Mouse (Mus musculus) lung, embryonic 15.5 days (tissue): ENCODE measurements around the gene Sntg2. TPM values are rescaled to one million over a fixed set of nuclear protein-coding genes. Genes with fewer than 3 reads are reported as not detected.

ENCODE experiments used
- ATAC-seq: fragments of 200-750 bp; cut with Nextera tagmentation; 2 replicates; pipeline ENCODE4 v1.8.0; 2017; ENCODE audit warnings: moderate number of reproducible peaks, borderline replicate concordance; ENCODE audit not compliant: low FRiP score, low TSS enrichment; ENCODE audit errors: extremely low read depth
- H3K27ac ChIP-seq: fragments of 300-500 bp; sonication (generic); 2 replicates; pipeline ENCODE4 v1.5.1; 2015; ENCODE audit warnings: moderate library complexity, mild to moderate bottlenecking, inconsistent platforms
- H3K27me3 ChIP-seq: fragments of 300-500 bp; sonication (generic); 2 replicates; pipeline ENCODE4 v1.6.1; 2015; ENCODE audit warnings: inconsistent platforms
- H3K36me3 ChIP-seq: fragments of 300-500 bp; sonication (generic); 2 replicates; pipeline ENCODE4 v1.6.1; 2015; ENCODE audit warnings: inconsistent platforms
- H3K4me1 ChIP-seq: fragments of 300-500 bp; sonication (generic); 2 replicates; pipeline ENCODE4 v1.6.1; 2015; ENCODE audit warnings: inconsistent platforms
- H3K4me2 ChIP-seq: fragments of 300-500 bp; sonication (generic); 2 replicates; pipeline ENCODE4 v1.6.1; 2015; ENCODE audit warnings: inconsistent platforms, mild to moderate bottlenecking, moderate library complexity
- H3K4me3 ChIP-seq: fragments of 300-500 bp; sonication (generic); 2 replicates; pipeline ENCODE4 v1.5.1; 2015; ENCODE audit warnings: mild to moderate bottlenecking, inconsistent platforms
- H3K9ac ChIP-seq: fragments of 300-500 bp; sonication (generic); 2 replicates; pipeline ENCODE4 v1.6.1; 2015; ENCODE audit warnings: inconsistent platforms
- H3K9me3 ChIP-seq: fragments of 300-500 bp; sonication (generic); 2 replicates; pipeline ENCODE4 v1.6.1; 2016; ENCODE audit warnings: inconsistent platforms
- WGBS: fragments of 180-500 bp; shearing (Covaris S2); methylation state at CpG from one replicate; pipeline ENCODE4 v1.1.7; 2015; 5-methylcytosine and 5-hydroxymethylcytosine counted together
- polyA plus RNA-seq: library from polyadenylated mRNA; unstranded; fragments of >200 nt; fragmentation: Nextera tagmentation; extraction: Ambion mirVana; gene quantifications from 2 replicates; pipeline ENCODE4 v1.2.1, GENCODE M21; 2015

Sntg2 gene
- polyA plus RNA-seq, result 12.2 and 14.4 TPM in 2 replicates

DNA sequence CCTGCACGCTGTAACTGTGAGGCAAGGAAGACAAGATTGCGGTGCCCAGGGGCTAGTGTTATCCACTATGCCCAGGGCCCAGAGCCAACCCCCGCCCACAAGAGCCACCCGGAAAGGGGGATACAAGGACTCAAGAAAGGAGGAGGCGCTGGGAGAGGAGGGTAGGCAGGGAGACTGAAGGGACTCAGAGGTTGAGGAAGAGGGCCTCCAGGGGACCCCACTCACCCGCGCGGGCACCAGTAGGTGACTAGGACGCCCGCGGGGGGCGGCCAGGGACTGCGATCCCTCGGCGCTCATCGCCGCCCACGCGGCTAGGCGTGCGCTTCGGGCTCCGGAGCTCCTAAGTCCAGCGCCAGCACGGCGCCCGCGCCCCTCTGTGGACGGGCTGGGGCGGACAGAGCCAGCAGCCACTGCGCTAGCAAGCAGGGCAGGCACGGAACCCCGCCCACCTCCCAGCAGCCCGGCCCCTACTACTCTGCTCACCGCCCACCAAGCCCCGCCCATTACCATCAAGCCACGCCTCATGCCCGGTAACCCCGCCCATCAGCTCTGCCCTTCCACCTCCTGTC lies at the start of gene Sntg2:
Gene Sntg2, minus strand, starts transcription at position 443 of the 569 bp plus-strand sequence.
- no peaks in the 10 kb centered on the region for H3K9me3 ChIP-seq
- H3K27me3 ChIP-seq, result no peaks in the 10 kb centered on the region
- no peaks in the 10 kb centered on the region for H3K36me3 ChIP-seq
- H3K4me1 ChIP-seq, result peaks cover 6% of the 10 kb centered on the region; the same call in 1 of the 2 replicates
- 0 out of 2 replicates have a peak within 1 kb of the TSS, but pooled peaks have one; percentile 7 for H3K27ac ChIP-seq
- H3K4me3 ChIP-seq, result peak within 1 kb of the TSS; percentile 54
- WGBS, result 0% methylated on average over 35 of the region's 39 CpGs
- peak within 1 kb of the TSS; percentile 49 for H3K9ac ChIP-seq
- peak within 1 kb of the TSS; percentile 96 for H3K4me2 ChIP-seq
- ATAC-seq, result peak; percentile 97

DNA sequence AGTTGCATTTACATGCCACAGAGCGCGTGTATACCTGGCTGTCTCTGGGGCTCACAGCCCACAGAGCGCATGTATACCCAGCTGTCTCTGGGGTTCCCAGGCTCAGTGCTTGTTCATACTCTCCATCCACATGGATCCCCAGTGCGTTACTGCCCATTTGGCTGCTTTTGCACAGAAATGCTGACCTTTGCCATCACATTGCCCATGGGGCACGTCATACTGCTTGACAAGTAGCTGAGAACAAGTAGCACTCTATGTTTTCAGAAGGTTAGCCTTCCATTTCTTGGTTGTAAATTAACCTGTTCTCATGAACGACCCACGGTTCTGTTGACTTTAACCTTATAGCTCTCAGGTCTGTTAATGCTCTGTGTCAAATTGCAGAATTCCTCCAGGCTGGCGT lies 43.4 kb upstream of the Sntg2 start:
- Histone ChIP-seq H3K27me3 (no peaks in the 10 kb centered on the region), H3K36me3 (no peaks in the 10 kb centered on the region), H3K4me1 (no peaks in the 10 kb centered on the region), H3K4me3 (no peak overlapping the region), H3K9ac (no peak overlapping the region), H3K9me3 (no peaks in the 10 kb centered on the region), H3K4me2 (no peak overlapping the region), H3K27ac (no peak overlapping the region)
- 61% methylated on average over 8 of the region's 8 CpGs for WGBS
- ATAC-seq, result no peak

DNA sequence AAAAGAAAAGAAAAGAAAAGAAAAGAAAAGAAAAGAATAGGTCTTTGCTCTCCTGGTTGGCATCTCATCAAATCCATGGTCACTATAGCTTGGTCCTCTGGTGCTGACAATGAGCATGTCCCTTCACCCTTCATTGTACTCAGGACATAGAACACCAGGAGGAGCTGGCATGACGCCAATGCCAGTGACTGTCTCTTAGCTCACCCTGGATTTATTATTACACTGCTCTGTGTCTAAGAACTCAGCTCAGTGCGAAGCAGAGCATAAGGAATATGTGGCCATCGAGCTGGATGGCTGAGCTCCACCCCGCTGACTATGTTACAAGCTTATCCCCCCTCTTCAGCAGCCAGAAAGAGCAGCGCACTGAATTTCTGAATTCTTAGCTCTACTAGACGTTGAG lies 42.8 kb upstream of the Sntg2 start:
- Histone ChIP-seq H3K27me3 (no peaks in the 10 kb centered on the region), H3K36me3 (no peaks in the 10 kb centered on the region), H3K9ac (no peak overlapping the region), H3K4me1 (no peaks in the 10 kb centered on the region), H3K4me2 (no peak overlapping the region), H3K27ac (no peak overlapping the region), H3K9me3 (no peaks in the 10 kb centered on the region), H3K4me3 (no peak overlapping the region)
- WGBS, result 39% methylated on average over 6 of the region's 6 CpGs
- ATAC-seq, result no peak

- no peak overlapping the region for H3K27ac ChIP-seq
- no peaks in the 10 kb centered on the region for H3K4me1 ChIP-seq
- no peak for ATAC-seq
- H3K36me3 ChIP-seq, result no peaks in the 10 kb centered on the region
- no peaks in the 10 kb centered on the region for H3K9me3 ChIP-seq
- H3K27me3 ChIP-seq, result no peaks in the 10 kb centered on the region
- H3K4me3 ChIP-seq, result no peak overlapping the region
- H3K9ac ChIP-seq, result no peak overlapping the region
- no peak overlapping the region for H3K4me2 ChIP-seq
Observed at GRCm38 (mm10) chr12:30402651-30403050, 29.5 kb upstream of the Sntg2 start.

GRCm38 (mm10) chr12:30400531-30400930 lies 27.4 kb upstream of the Sntg2 start:
- no peaks in the 10 kb centered on the region for H3K4me1 ChIP-seq
- no peaks in the 10 kb centered on the region for H3K36me3 ChIP-seq
- no peak overlapping the region for H3K4me3 ChIP-seq
- no peaks in the 10 kb centered on the region for H3K27me3 ChIP-seq
- no peaks in the 10 kb centered on the region for H3K9me3 ChIP-seq
- no peak overlapping the region for H3K27ac ChIP-seq
- H3K4me2 ChIP-seq, result no peak overlapping the region
- WGBS, result 83% methylated on average over 2 of the region's 2 CpGs
- no peak for ATAC-seq
- H3K9ac ChIP-seq, result no peak overlapping the region

DNA sequence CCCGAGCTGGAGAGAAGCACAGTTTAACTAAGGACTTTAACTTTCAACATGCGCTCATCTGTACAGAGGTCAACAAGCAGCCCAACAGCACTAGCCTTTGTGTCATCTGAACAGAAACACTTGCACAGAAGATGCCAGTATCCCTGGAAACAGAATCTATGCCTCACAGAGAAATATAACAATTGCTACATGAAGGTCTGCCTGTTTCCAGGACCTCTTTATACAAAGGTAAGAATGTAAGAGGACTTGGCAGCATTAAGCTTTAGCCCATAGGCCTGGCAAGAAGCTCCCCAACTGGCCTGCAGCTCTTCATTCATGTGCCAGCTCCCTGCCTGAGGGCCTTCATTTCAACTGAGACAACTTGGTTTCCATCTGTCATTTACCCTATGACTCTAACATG lies 26.9 kb upstream of the Sntg2 start:
- no peak overlapping the region for H3K27ac ChIP-seq
- WGBS, result 68% methylated on average over 2 of the region's 2 CpGs
- H3K9me3 ChIP-seq, result no peaks in the 10 kb centered on the region
- ATAC-seq, result no peak
- no peaks in the 10 kb centered on the region for H3K4me1 ChIP-seq
- no peak overlapping the region for H3K4me3 ChIP-seq
- H3K36me3 ChIP-seq, result no peaks in the 10 kb centered on the region
- H3K27me3 ChIP-seq, result no peaks in the 10 kb centered on the region
- no peak overlapping the region for H3K4me2 ChIP-seq
- no peak overlapping the region for H3K9ac ChIP-seq

DNA sequence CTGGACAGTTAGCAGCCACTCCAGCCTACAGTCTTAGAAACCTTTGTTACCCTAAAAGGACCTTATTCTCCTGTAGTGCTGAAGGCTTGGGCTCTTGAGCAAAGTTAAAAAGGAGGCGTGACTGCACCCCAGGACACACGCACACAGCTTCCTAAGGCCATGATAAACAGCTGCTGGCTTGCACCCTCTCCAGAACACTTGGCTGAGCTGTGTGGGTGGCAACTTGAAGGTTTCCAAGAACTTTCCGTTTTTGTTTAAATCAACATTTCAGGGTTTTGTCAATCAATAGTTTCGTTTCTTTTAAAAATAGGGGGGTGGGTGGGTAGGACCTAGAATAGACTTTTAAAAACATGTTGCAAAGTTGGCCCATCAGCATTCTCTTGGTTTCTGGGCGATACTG lies 882 bp downstream of the Sntg2 start:
- 0 out of 2 replicates have a peak overlapping the region, but pooled peaks have one; percentile 7 for H3K27ac ChIP-seq
- no peak for ATAC-seq
- peak overlapping the region; percentile 49; the same call in 1 of the 2 replicates for H3K9ac ChIP-seq
- H3K4me1 ChIP-seq, result peaks cover 6% of the 10 kb centered on the region; the same call in 1 of the 2 replicates
- whole genome bisulfite sequencing, result 28% methylated on average over 5 of the region's 5 CpGs
- no peaks in the 10 kb centered on the region for H3K36me3 ChIP-seq
- H3K9me3 ChIP-seq, result no peaks in the 10 kb centered on the region
- no peaks in the 10 kb centered on the region for H3K27me3 ChIP-seq
- peak overlapping the region; percentile 96 for H3K4me2 ChIP-seq
- peak overlapping the region; percentile 54 for H3K4me3 ChIP-seq

DNA sequence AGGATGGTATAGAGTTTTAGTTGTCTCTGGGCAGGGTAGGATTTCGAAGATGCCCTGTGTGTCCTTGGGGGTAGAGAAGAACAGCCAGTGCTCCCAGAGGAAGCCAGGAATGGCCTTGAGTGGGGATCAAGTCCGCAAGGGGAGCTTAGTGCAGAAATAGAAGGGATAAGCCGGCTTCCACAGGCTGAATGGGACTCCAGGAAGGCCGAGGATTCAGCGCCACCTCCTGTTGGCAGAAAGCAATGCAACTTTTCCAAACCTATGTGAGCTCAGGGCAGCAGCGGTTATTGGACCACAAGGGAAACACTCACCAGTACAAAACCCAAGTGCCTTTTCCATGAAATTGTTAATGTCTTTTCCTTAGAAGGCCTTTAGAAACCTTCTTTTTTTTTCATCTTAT lies 3.4 kb downstream of the Sntg2 start:
- Histone ChIP-seq H3K9me3 (no peaks in the 10 kb centered on the region), H3K27ac (no peak overlapping the region), H3K27me3 (no peaks in the 10 kb centered on the region), H3K4me2 (no peak overlapping the region), H3K4me3 (no peak overlapping the region), H3K36me3 (no peaks in the 10 kb centered on the region), H3K9ac (no peak overlapping the region), H3K4me1 (peaks cover 6% of the 10 kb centered on the region; the same call in 1 of the 2 replicates)
- no peak for ATAC-seq
- WGBS, result 10% methylated on average over 6 of the region's 6 CpGs

DNA sequence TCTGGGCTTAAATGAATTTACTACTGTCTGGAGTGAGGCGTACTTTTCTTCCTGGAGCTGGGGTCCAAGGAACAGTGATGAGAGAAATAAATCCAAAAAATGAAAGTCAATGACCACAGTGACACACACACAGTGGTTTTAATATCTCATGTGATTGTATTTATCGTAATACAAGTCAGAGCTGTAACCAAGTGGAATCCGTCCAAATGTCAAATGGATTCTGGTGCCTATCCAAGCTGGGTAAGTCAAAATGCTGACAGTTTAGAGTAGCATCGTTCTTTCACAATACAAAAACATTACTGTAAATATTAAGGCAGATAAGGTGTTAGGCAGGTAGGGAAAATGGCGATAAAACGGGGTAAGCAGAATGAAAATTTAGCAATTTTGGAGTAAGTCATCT lies 4.0 kb downstream of the Sntg2 start:
- Histone ChIP-seq H3K9ac (no peak overlapping the region), H3K27ac (no peak overlapping the region), H3K27me3 (no peaks in the 10 kb centered on the region), H3K36me3 (no peaks in the 10 kb centered on the region), H3K9me3 (no peaks in the 10 kb centered on the region), H3K4me2 (no peak overlapping the region), H3K4me1 (peaks cover 6% of the 10 kb centered on the region; the same call in 1 of the 2 replicates), H3K4me3 (no peak overlapping the region)
- WGBS, result 73% methylated on average over 6 of the region's 6 CpGs
- ATAC-seq, result no peak

DNA sequence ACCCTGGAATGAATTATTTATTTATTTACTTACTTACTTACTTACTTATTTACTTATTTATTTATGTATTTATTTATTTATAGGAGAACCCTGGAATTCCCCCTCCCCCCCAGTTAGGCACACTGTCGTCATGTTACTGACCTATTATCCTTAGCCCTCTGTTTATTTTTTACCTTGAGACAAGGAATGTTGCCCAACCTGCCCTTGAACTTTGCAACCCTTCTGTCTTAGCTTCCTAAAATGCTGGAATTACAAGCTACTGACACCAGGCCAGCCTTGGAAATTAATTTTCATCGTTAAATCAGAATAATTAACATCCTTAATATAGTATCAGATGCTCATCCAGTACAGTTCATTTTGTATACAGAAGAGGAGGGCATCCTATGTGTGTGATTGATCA lies 10.9 kb downstream of the Sntg2 start:
- no peak overlapping the region for H3K4me3 ChIP-seq
- H3K27me3 ChIP-seq, result no peaks in the 10 kb centered on the region
- no peaks in the 10 kb centered on the region for H3K9me3 ChIP-seq
- no peak for ATAC-seq
- H3K36me3 ChIP-seq, result no peaks in the 10 kb centered on the region
- H3K4me1 ChIP-seq, result no peaks in the 10 kb centered on the region
- H3K9ac ChIP-seq, result no peak overlapping the region
- no peak overlapping the region for H3K4me2 ChIP-seq
- no peak overlapping the region for H3K27ac ChIP-seq
- 65% methylated on average over 2 of the region's 2 CpGs for WGBS

DNA sequence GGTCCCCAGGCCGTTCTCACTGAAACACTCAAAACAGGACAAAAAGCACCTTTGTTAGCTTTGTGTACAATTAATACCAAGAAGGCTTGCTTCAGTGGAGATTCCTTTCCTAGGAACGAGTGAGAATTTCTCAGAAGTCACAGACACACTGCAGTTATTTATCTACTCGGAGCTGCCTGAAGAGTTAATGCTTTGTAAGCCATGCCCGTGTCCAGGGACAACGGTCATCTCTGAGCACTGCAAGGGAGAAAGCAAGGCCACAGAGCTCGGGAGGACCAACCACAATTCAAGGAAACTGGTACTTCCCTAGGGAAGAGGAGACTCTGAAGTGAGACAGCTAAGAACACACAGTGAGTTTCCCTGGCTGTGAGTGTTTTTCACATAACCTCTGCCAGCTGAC lies 15.5 kb downstream of the Sntg2 start:
- Histone ChIP-seq H3K27me3 (no peaks in the 10 kb centered on the region), H3K27ac (no peak overlapping the region), H3K4me1 (no peaks in the 10 kb centered on the region), H3K4me3 (no peak overlapping the region), H3K36me3 (no peaks in the 10 kb centered on the region), H3K9ac (no peak overlapping the region), H3K4me2 (no peak overlapping the region), H3K9me3 (no peaks in the 10 kb centered on the region)
- ATAC-seq, result no peak
- WGBS, result 46% methylated on average over 6 of the region's 6 CpGs

DNA sequence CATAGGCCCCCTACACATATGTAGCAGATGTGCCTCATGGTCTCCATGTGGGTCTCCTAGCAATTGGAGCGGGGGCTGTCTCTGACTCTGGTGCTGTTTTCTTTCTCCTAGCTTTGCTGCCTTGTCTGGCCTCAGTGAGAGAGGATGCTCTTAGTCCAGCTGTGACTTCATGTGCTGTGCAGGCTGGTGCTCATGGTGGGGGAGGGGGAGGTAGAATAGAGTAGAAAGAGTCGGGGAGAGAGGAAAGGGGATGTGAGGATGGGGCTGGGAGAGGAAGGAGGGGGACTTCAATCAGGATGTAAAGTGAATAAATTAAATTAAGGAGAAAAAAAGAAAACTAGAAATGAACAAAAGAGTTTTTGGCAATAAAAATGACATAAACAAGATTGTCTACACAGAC lies 20.8 kb downstream of the Sntg2 start:
- WGBS, result 54% methylated on average over 2 of the region's 2 CpGs
- H3K4me2 ChIP-seq, result no peak overlapping the region
- H3K27me3 ChIP-seq, result no peaks in the 10 kb centered on the region
- no peak for ATAC-seq
- H3K9ac ChIP-seq, result no peak overlapping the region
- no peaks in the 10 kb centered on the region for H3K4me1 ChIP-seq
- H3K4me3 ChIP-seq, result no peak overlapping the region
- no peak overlapping the region for H3K27ac ChIP-seq
- no peaks in the 10 kb centered on the region for H3K36me3 ChIP-seq
- H3K9me3 ChIP-seq, result no peaks in the 10 kb centered on the region

DNA sequence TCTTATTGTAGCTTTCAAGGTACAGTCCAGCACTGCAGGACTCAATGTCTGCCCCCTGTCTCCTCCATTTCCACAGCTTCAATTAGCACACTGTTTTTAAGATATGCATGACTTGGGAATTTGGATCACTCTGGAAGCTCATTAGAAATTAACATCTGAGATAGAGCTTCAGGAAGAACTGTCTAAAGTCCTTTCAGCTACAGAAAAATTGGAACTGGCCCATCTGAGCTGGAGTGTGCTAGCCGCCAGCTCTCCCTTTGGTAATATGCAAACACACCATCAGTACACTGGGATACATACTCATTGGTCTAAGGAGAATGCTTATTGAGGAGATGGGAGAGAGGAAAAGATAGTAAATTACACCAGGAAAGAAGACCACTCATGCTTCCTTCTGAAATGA lies 25.1 kb downstream of the Sntg2 start:
- no peak overlapping the region for H3K4me2 ChIP-seq
- no peaks in the 10 kb centered on the region for H3K27me3 ChIP-seq
- H3K27ac ChIP-seq, result no peak overlapping the region
- no peaks in the 10 kb centered on the region for H3K9me3 ChIP-seq
- no peak for ATAC-seq
- WGBS, result 74% methylated on average over 1 of the region's 1 CpGs
- no peak overlapping the region for H3K4me3 ChIP-seq
- no peak overlapping the region for H3K9ac ChIP-seq
- no peaks in the 10 kb centered on the region for H3K36me3 ChIP-seq
- H3K4me1 ChIP-seq, result no peaks in the 10 kb centered on the region
